Mouse (Mus musculus) right cerebral cortex, postnatal 14 days (tissue): ENCODE measurements around the gene Wnk4.
"Not testable (repeated sequence)": the region's sequence is repeated elsewhere in the genome, so short reads cannot be mapped to it uniquely, and the experiment has no call there.

Experiments used
- DNase-seq: peaks from one replicate; pipeline ENCODE4 v3.0.0; 2022

Gene Wnk4

DNA sequence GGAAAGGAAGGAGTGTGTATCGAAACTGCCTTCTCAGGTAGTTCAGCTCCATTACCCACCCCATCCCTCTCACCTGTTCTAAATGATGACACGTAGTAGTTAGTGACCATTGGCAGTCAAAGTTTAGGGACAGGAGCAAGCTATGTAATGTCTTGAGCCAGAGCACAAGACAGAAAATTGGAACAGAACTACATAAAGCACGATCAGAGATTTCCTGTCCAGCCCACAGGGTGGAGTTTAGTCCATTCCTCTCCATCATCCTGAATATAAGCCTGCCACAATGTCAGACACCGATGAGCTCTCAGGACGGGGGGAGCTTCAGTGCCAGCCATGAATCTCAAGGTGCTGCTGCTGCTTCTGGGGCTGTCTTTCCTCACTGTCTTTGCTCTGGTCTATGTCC lies 64.4 kb downstream of the Wnk4 start, which contains the start of gene Aoc2:
Aoc2 (plus strand) TSS at position 301 of the 400 bp plus-strand sequence.
- DNase-seq: no peak

DNA sequence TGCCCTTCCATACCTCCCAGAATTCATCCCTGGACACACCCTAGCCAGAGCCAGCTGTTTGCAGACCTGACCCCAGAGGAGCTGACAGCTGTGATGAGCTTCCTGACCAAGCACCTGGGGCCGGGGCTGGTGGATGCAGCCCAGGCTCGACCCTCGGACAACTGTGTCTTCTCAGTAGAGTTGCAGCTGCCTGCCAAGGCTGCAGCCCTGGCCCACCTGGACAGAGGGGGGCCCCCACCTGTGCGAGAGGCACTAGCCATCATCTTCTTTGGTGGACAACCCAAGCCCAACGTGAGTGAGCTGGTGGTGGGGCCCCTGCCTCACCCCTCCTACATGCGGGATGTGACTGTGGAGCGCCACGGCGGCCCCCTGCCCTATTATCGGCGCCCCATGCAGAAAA lies 64.8 kb downstream of the Wnk4 start:
- not testable (repeated sequence) for DNase-seq

DNA sequence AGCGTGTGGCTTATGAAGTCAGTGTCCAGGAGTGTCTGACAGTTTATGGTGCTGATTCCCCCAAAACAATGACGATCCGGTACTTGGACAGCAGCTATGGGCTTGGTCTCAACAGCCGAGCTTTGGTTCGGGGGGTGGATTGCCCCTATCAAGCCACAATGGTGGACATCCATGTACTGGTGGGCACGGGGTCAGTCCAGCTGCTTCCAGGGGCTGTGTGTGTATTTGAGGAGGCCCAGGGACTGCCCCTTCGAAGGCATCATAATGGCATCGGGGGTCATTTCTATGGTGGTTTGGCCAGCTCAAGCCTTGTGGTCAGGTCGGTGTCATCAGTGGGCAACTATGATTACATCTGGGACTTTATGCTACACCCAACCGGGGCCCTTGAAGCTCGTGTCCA lies 65.8 kb downstream of the Wnk4 start:
- DNase-seq: no peak
